Mouse (Mus musculus) retina, adult 2 months (tissue): ENCODE data around the gene Iqsec1.

Source experiments
- DNase-seq: peaks from one replicate; pipeline ENCODE4 v3.0.0-alpha.2; 2012; ENCODE audit warnings: low read depth, low spot score

Gene Iqsec1

GRCm38 (mm10) chr6:90754093-90754492 lies 234.4 kb downstream of the Iqsec1 start:
- no peak for DNase-seq

GRCm38 (mm10) chr6:90753656-90754055 lies 234.8 kb downstream of the Iqsec1 start:
- DNase-seq = no peak

- DNase-seq = no peak
Measured at GRCm38 (mm10) chr6:90751624-90752023, 236.9 kb downstream of the Iqsec1 start.

- DNase-seq = no peak
Measured at GRCm38 (mm10) chr6:90750091-90750490, 238.4 kb downstream of the Iqsec1 start.

- DNase-seq = no peak
Measured at GRCm38 (mm10) chr6:90749414-90749937, 239.0 kb downstream of the Iqsec1 start.

- DNase-seq = no peak
Measured at GRCm38 (mm10) chr6:90748976-90749375, 239.5 kb downstream of the Iqsec1 start.

- no peak for DNase-seq
Measured at GRCm38 (mm10) chr6:90746331-90746864, 242.1 kb downstream of the Iqsec1 start.

- DNase-seq = no peak
Measured at GRCm38 (mm10) chr6:90745401-90746198, 242.9 kb downstream of the Iqsec1 start.

GRCm38 (mm10) chr6:90742453-90742852 lies 246.0 kb downstream of the Iqsec1 start:
- DNase-seq = no peak

GRCm38 (mm10) chr6:90741717-90742116 lies 246.8 kb downstream of the Iqsec1 start:
- DNase-seq = no peak

- no peak for DNase-seq
Measured at GRCm38 (mm10) chr6:90741056-90741420, 247.4 kb downstream of the Iqsec1 start.

GRCm38 (mm10) chr6:90740348-90741055 lies 248.0 kb downstream of the Iqsec1 start:
- DNase-seq = no peak

- peak; percentile 63 for DNase-seq
Measured at GRCm38 (mm10) chr6:90737376-90737775, 251.1 kb downstream of the Iqsec1 start.

GRCm38 (mm10) chr6:90736691-90737245 lies 251.7 kb downstream of the Iqsec1 start:
- no peak for DNase-seq

GRCm38 (mm10) chr6:90736074-90736672 lies 252.3 kb downstream of the Iqsec1 start:
- DNase-seq = no peak

GRCm38 (mm10) chr6:90735396-90736036 lies 253.0 kb downstream of the Iqsec1 start:
- DNase-seq = no peak

GRCm38 (mm10) chr6:90734806-90735205 lies 253.7 kb downstream of the Iqsec1 start:
- no peak for DNase-seq

- no peak for DNase-seq
Measured at GRCm38 (mm10) chr6:90731327-90731726, 257.2 kb downstream of the Iqsec1 start.

- DNase-seq = no peak
Measured at GRCm38 (mm10) chr6:90729829-90730228, 258.7 kb downstream of the Iqsec1 start.

GRCm38 (mm10) chr6:90728491-90728931 lies 260.0 kb downstream of the Iqsec1 start:
- DNase-seq = no peak

- no peak for DNase-seq
Measured at GRCm38 (mm10) chr6:90727826-90728225, 260.7 kb downstream of the Iqsec1 start.
